Mouse (Mus musculus): ENCODE measurements around the gene Rnf214. TPM values are rescaled to one million over a fixed set of nuclear protein-coding genes. Genes with fewer than 3 reads are reported as not detected.

Gene Rnf214
- total and polyA plus RNA-seq, 3 experiments, result 12.5 to 37.1 (median 31.8) TPM

GRCm38 (mm10) chr9:45938952-45939637 is 32.4 kb upstream of the Rnf214 start:
- H3K27me3 ChIP-seq (ENCODE audit: control insufficient read depth, insufficient read depth, low read length), result no peaks in the 10 kb centered on the region
- H3K36me3 ChIP-seq (ENCODE audit: control insufficient read depth, insufficient read depth, low read length), result no peaks in the 10 kb centered on the region
- TF ChIP-seq CTCF (IDR thresholded peaks at IDR 0.05) (no peak), POLR2A (IDR thresholded peaks at IDR 0.05; ENCODE audit: insufficient read depth, low read depth, low read length) (no peak), EP300 (IDR thresholded peaks at IDR 0.05; ENCODE audit: insufficient read depth, low read depth, low read length) (no peak)
- intact Hi-C loops (cut with DNase I), result no loop called here
- H3K4me3 ChIP-seq, result no peak overlapping the region
- no peak for DNase-seq
- WGBS, result 66% methylated on average over 15 of the region's 15 CpGs
- H3K27ac ChIP-seq, result no peak overlapping the region; the same call in 1 of the 2 replicates
- H3K79me2 ChIP-seq (replicated peaks; ENCODE audit: control insufficient read depth, insufficient read depth, low read length), result no peaks in the 10 kb centered on the region
- H3K9ac ChIP-seq (ENCODE audit: low read depth, low read length), result no peak overlapping the region
- H3K4me1 ChIP-seq (ENCODE audit: control insufficient read depth, insufficient read depth, low read length), result no peaks in the 10 kb centered on the region; the same call in none of the 2 replicates

GRCm38 (mm10) chr9:45938088-45938487 is 31.4 kb upstream of the Rnf214 start:
- Histone ChIP-seq H3K4me3 (no peak overlapping the region), H3K9ac (ENCODE audit: low read depth, low read length) (no peak overlapping the region), H3K79me2 (replicated peaks; ENCODE audit: control insufficient read depth, insufficient read depth, low read length) (no peaks in the 10 kb centered on the region), H3K36me3 (ENCODE audit: control insufficient read depth, insufficient read depth, low read length) (no peaks in the 10 kb centered on the region), H3K4me1 (ENCODE audit: control insufficient read depth, insufficient read depth, low read length) (no peaks in the 10 kb centered on the region; the same call in none of the 2 replicates), H3K27ac (peak overlapping the region; percentile 33), H3K27me3 (ENCODE audit: control insufficient read depth, insufficient read depth, low read length) (no peaks in the 10 kb centered on the region)
- intact Hi-C loops (cut with DNase I), result no loop called here
- 65% methylated on average over 8 of the region's 8 CpGs for WGBS
- TF ChIP-seq EP300 (IDR thresholded peaks at IDR 0.05; ENCODE audit: insufficient read depth, low read depth, low read length) (0 out of 2 replicates have a peak, but pooled peaks have one; percentile 7), POLR2A (IDR thresholded peaks at IDR 0.05; ENCODE audit: insufficient read depth, low read depth, low read length) (no peak)
- DNase-seq, result peak; percentile 51 to 63

GRCm38 (mm10) chr9:45936883-45937282 is 30.2 kb upstream of the Rnf214 start:
- H3K4me3 ChIP-seq, result no peak overlapping the region
- peak; percentile 84 for TF ChIP-seq CTCF (IDR thresholded peaks at IDR 0.05)
- no peak for TF ChIP-seq POLR2A (IDR thresholded peaks at IDR 0.05; ENCODE audit: insufficient read depth, low read depth, low read length)
- TF ChIP-seq EP300 (IDR thresholded peaks at IDR 0.05; ENCODE audit: insufficient read depth, low read depth, low read length), result 0 out of 2 replicates have a peak, but pooled peaks have one; percentile 39
- H3K9ac ChIP-seq (ENCODE audit: low read depth, low read length), result no peak overlapping the region
- H3K4me1 ChIP-seq (ENCODE audit: control insufficient read depth, insufficient read depth, low read length), result peaks cover 2% of the 10 kb centered on the region
- intact Hi-C loops (cut with DNase I), result loop anchor here (1.0 kb wide), 1 partner anchor 26 kb away; no protein-coding TSS in a partner anchor
- no peaks in the 10 kb centered on the region for H3K79me2 ChIP-seq (replicated peaks; ENCODE audit: control insufficient read depth, insufficient read depth, low read length)
- no peaks in the 10 kb centered on the region for H3K36me3 ChIP-seq (ENCODE audit: control insufficient read depth, insufficient read depth, low read length)
- no peak overlapping the region for H3K27ac ChIP-seq
- peak; percentile 58 to 64 for DNase-seq
- 12% methylated on average over 3 of the region's 3 CpGs for WGBS
- no peaks in the 10 kb centered on the region for H3K27me3 ChIP-seq (ENCODE audit: control insufficient read depth, insufficient read depth, low read length)

GRCm38 (mm10) chr9:45935628-45936210 is 29.0 kb upstream of the Rnf214 start, which contains the start of gene Tagln:
TSS of gene Tagln (minus strand) at chr9:45936058.
- Histone ChIP-seq H3K36me3 (ENCODE audit: control insufficient read depth, insufficient read depth, low read length) (no peaks in the 10 kb centered on the region), H3K79me2 (replicated peaks; ENCODE audit: control insufficient read depth, insufficient read depth, low read length) (no peaks in the 10 kb centered on the region), H3K9ac (ENCODE audit: low read depth, low read length) (no peak within 1 kb of the TSS; the same call in 1 of the 2 replicates), H3K27me3 (ENCODE audit: control insufficient read depth, insufficient read depth, low read length) (no peaks in the 10 kb centered on the region), H3K4me1 (ENCODE audit: control insufficient read depth, insufficient read depth, low read length) (peaks cover 2% of the 10 kb centered on the region), H3K27ac (peak within 1 kb of the TSS; percentile 23), H3K4me3 (no peak within 1 kb of the TSS)
- DNase-seq, result no peak
- TF ChIP-seq POLR2A (IDR thresholded peaks at IDR 0.05; ENCODE audit: insufficient read depth, low read depth, low read length) (no peak), CTCF (IDR thresholded peaks at IDR 0.05) (no peak), EP300 (IDR thresholded peaks at IDR 0.05; ENCODE audit: insufficient read depth, low read depth, low read length) (no peak)
- intact Hi-C loops (cut with DNase I), result no loop called here
- 16% methylated on average over 21 of the region's 21 CpGs for WGBS

GRCm38 (mm10) chr9:45932571-45933415 is 26.1 kb upstream of the Rnf214 start:
- peak overlapping the region; percentile 44 for H3K27ac ChIP-seq
- H3K4me3 ChIP-seq, result no peak overlapping the region
- H3K4me1 ChIP-seq (ENCODE audit: control insufficient read depth, insufficient read depth, low read length), result peaks cover 3% of the 10 kb centered on the region
- H3K27me3 ChIP-seq (ENCODE audit: control insufficient read depth, insufficient read depth, low read length), result no peaks in the 10 kb centered on the region
- no peak for DNase-seq
- 58% methylated on average over 11 of the region's 11 CpGs for WGBS
- intact Hi-C loops (cut with DNase I), result no loop called here
- peak overlapping the region; percentile 8; the same call in 1 of the 2 replicates for H3K9ac ChIP-seq (ENCODE audit: low read depth, low read length)
- TF ChIP-seq CTCF (IDR thresholded peaks at IDR 0.05), result no peak
- 0 out of 2 replicates have a peak, but pooled peaks have one; percentile 15 for TF ChIP-seq POLR2A (IDR thresholded peaks at IDR 0.05; ENCODE audit: insufficient read depth, low read depth, low read length)
- TF ChIP-seq EP300 (IDR thresholded peaks at IDR 0.05; ENCODE audit: insufficient read depth, low read depth, low read length), result no peak
- no peaks in the 10 kb centered on the region for H3K79me2 ChIP-seq (replicated peaks; ENCODE audit: control insufficient read depth, insufficient read depth, low read length)
- H3K36me3 ChIP-seq (ENCODE audit: control insufficient read depth, insufficient read depth, low read length), result no peaks in the 10 kb centered on the region
